Mouse (Mus musculus): Measurements from ENCODE around the gene Enox2.

- TF ChIP-seq CTCF (conservative IDR thresholded peaks at IDR 0.05; ENCODE audit: low read length) (no peak), POU5F1 (IDR thresholded peaks at IDR 0.05; ENCODE audit: borderline replicate concordance, low read length) (no peak)
Measured at GRCm38 (mm10) chrX:49116465-49116864, 171.6 kb downstream of the Enox2 start.
